Mouse (Mus musculus) lung, postnatal 25 days (tissue): ENCODE data around the gene Shank3.

ENCODE experiments used
- DNase-seq: peaks from one replicate; pipeline ENCODE4 v3.0.0; 2022; ENCODE audit warnings: low spot score

Gene Shank3

DNA sequence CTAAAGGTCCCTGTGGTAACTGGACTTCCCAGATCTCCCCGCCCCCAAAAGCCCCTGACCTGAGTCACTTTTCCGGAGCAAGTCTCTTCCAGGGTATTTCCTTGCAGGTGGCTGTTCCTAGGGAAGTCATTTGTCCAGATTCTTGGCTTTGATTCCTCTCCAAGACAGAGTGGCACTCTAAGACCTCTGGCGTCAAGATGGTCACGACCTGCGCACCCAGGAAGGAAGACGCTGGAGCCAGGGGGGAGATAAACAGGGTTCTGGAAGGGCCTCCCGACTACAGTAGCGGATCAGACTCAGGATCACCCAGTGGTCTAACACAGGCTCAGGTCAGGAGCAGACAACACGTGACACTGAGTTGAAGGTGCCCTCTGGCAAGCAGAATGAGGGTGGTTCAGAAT, 22.3 kb upstream of the Shank3 start, which contains the start of gene Arsa:
Arsa (minus strand) TSS at position 335 of the 401 bp plus-strand sequence.
- DNase-seq: peak; percentile 38

DNA sequence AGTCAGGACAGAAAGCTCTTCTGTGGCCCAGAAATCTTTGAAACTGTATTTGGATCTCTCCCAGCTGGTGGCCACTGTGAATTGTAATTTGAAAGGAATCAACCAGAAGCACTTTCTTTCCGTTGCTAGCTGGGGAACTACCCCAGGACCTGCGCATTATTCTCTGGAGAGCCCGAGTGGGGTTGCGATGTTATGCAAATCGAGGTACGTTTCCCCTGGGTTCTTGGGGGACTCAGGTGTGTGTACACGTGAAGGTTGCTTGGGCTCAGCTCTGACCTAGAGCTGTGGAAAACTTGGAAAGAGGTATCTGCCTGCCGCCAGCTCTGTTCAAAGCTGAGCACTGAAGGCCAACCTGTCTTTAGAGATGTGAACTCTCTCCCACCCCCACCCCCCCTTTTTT, 21.6 kb upstream of the Shank3 start:
- DNase-seq: no peak

DNA sequence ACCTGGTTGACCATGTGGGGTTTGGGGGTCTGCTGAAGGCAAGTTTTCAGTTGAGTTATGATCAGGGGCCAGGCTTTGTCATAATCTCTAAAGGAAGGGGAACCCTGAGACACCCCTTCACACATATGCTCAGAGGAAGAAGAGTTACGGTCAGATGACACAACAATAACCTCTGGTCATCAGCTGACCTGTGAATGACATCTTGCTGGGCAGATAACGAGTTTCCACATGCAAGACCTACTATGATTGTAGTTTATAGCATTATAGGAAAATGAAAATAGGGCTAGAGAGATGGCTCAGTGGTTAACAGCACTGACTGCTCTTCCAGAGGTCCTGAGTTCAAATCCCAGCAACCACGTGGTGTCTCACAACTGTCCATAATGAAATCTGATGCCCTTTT, 20.8 kb upstream of the Shank3 start:
- DNase-seq: no peak

DNA sequence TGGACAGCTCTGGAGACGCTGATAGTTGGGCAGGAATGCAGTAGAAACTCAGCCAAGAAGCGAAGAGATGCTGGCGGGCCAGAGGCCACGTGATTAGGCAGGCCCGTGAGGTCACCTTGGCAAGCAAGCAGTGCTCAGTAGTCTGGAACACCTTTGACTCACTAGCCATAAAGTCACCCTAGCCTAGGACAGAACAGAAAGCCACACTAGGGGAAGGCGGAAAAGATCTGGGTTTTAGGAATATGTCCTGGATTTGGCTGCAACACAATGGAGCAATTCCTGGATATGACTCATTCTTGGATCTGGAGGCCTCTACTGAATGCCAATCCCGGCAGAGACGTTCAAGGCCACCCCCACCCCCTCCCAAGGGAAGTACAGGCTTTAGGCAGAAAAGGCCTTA, 18.8 kb upstream of the Shank3 start:
- peak; percentile 70 for DNase-seq

DNA sequence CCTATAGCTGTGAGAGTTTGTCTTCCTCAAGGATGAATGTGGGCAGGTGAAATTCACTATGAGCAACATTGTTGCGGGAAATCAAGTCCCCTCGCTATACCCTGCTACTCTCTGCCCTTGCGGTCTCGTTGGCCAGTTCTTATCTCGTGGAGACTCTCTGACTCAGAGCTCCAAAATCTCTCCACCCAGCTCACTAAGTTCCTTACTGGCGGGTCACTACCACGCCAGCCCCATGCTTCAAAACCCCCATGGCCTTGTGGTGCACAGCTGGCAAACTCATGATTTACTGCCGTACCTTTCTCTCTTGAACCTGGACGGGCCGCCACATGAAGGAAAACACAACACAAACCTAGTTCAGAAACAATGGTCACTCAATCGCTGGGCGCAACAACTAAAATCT, 11.2 kb upstream of the Shank3 start:
- no peak for DNase-seq

DNA sequence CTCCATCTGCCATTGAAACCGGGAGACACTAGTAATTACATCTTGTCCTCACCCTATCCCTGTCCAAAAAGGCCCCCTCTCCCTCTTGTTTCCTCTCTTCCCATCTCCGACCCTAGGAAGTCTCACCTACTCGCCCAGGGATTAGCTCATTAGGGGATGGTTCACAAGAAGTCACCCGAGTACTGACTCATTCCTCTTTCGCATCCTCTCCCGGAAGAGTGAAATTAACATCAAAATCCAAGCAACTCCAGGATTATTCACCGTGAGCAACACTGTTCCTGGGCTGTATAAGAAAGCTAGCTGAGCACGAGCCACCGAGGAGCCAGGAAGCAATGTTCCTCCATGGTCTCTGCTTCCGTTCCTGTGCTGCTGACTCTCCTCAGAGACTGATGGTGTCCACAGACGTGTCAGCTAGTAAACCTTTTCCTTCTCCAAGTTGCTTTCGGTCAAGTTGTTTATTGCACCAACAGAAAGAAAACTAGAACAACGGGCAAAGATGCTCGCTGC, 10.8 kb upstream of the Shank3 start:
- DNase-seq: no peak

DNA sequence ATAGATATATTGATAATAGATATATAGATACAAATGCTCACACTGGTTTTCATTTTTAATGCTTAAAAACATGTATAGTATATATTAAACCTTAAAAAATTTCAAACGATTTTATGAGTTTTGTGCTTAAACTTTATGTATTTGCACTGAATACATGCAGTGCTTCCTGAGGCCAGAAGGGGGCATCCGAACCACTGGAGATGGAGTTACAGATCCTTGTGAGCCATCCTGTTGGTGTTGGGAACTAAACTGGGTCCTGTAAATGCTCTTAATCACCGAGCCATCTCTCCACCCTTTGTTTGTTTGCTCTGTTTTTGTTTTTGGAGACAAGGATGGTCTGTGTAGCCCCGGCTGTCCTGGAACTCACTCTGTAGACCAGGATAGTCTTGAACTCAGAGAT, 4.5 kb upstream of the Shank3 start:
- DNase-seq: no peak

DNA sequence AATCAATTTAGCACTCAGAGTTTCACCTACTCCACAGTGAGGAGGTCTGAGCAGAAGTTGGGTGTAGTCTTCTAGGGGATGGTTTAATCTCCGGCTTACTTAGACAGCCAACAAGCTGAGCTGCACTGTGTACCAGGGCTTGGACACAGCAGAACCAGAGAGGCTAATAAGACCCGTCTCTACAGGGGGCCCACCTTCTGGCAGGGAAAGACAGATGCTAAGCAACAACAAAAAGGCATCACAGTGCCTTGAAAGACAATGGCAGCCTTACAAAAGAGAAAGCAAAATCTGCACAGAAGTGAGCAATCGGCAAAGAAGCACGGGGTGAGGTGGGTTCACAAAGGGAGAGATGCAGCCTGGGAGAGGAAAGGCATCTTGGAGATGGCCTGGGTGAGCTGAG, 3.3 kb upstream of the Shank3 start:
- no peak for DNase-seq

DNA sequence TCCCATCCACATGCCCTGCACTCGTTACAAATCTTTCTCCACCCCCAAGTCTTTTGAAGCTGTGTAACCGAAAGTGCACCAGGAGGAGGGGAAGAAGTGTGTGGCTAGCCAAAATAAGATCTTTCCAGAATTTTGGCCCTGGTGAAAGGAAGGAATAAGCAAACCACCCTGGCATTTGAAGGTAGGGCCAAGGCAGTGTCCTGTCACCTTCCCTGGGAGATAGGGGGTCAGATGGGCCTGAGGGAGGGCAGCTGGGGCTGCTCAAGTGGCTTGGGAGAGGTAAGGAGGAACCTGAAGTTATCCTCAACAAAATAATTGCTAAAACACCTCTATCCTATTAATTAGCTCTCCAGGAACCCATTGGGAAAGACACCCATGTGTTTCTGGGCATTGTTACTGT, 2.6 kb upstream of the Shank3 start:
- no peak for DNase-seq

DNA sequence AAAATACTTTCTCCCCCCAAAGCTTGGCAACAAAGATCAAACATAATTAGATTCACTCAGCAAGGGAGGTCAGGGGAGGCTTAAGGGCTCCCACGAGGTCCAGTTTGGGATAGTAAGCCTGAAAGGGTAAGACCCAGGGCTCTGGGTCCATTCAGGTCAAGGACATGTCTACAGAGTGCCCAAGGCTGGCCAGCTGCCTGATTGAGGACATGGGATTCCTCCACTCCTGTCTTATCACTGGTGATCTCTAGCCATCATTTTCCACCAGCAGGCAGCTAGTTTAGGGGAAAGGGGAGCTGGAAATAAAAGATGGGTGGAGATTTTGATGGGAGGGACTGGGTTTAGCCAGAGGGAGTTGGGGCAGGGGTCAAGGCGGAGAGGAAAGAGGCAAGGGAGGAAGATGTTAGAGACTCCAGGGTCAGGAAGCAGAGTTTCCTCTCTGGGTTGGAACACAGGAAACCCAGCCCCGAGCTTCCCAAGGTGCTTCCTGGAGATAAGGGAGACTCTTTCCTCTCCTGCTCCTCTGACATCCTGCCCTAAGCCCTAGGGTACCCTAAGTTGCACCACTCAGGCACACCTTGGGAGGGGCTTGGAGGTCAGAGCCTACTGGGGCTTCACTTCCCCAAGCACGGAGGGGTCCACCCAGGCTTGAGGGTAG, 1.9 kb upstream of the Shank3 start:
- peak; percentile 90 for DNase-seq

DNA sequence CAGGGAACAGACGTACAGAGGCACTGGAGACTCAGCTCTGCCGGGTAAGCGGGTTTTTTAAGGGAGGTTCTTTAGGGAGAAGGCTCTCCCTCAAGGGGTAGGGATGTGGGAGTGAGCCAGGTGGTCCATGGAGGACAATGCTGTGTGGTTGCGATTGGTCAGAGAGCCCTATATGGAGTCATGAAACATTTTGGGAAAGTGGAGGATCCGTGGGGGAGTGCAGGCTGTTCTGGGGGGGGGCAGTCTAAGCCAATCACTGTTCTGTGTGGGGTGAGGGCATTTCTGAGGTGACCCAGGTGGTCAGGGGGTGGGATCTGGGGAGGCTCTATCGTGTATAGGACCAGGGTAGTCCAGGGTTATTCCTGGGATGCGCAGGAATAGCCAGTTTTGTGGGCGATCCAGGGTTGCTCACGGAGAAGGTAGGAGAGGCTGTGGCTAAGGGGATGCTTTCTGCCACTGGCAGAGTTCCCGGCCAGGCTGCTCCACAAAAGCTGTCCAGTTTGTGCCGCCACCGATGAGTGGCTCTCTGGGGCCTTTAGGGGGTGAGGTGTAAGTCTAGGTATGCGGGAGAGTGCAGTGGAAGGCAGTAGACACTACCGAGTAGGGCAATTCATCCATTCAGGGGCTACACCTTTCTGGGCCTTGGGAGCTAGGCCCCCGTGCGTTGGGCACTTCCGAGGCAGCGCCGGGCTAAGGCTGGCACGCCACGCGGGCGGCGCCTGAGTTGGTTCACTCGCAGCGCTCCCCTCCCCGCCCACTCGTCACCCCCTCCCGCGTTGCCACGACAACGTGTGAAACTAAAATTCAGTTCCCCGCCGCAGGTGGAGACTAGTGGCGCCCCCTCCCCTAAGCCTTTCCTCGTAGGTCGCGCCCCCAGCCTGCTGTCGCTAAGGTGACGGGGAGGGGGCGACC, 1.1 kb upstream of the Shank3 start:
- DNase-seq: peak; percentile 40

DNA sequence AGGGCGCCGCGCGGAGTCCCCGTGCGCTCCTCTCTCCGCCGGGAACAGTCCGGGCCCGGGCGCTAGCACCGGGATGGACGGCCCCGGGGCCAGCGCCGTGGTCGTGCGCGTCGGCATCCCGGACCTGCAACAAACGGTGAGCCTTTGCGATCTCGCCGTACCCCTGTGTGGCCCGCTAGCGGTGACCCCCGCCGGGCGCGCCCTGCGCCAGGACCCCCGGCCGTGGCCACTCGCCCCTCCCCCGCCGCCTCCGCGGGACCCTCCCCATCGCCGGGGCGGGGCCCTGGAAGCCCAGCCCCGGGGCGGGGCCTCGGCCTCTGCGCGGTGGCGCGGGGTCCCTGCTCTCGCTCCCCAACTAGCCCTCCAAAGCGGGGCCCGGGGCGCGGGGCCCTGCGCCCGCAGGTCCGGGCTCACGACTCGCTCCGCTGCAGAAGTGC, 379 bp downstream of the Shank3 start:
- DNase-seq: no peak

DNA sequence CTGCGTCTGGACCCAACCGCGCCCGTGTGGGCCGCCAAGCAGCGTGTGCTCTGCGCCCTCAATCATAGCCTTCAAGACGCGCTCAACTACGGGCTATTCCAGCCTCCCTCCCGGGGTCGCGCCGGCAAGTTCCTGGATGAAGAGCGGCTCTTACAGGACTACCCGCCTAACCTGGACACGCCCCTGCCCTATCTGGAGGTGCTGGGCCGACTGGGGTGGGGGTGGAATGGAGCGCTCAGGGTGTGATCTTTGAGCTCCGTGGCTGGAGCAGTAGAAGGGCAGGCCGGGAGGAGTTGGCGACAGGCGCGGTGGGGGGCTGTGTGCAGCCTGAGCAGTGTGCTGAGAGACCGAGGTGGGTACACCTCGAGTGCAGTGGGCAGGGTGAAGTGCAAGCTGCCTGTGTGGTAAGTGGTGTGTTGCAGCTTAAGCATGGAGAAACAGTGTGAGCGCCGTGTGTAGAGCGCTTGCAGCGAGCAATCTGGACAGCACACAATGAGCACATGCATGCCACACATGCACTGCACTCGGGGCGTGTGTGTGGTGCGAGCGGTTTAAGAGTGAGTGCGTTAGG, 883 bp downstream of the Shank3 start:
- DNase-seq: no peak

DNA sequence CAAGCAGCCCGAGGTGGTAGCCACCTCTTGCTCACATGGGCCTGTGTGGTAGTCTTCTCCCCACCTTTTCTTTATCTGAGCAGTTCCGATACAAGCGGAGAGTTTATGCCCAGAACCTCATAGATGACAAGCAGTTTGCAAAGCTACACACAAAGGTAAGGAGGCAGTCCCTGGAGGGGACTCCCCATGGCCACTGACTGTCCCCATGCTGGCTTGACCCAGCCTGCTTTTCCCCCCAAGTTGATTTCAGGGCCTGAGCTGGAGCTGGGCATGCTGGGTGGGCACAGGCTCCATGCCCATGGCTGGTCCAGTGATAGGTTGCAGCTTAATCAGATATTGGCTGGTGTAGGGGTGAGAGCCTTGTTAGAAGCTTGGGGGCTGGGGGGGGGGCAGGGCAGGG, 1.9 kb downstream of the Shank3 start:
- no peak for DNase-seq

DNA sequence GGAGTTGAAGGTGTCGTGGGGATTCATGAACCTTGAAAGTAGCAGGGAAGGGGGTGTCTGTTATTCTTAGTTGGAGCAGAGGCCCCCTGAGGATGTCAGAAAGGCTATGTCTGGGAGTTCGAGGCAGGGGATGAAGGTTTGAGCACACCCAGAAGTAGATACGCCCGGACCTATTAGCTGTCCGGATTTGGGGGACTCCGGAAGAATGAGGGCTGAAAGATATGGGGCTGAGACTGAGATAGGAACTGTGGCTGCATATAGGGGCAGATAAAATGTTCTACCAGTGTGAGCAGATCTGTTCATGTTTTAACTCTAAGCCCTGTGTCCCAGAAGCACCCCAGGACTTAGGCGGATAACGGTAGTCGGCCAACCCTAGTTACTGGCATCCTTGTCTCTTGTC, 5.4 kb downstream of the Shank3 start:
- no peak for DNase-seq

DNA sequence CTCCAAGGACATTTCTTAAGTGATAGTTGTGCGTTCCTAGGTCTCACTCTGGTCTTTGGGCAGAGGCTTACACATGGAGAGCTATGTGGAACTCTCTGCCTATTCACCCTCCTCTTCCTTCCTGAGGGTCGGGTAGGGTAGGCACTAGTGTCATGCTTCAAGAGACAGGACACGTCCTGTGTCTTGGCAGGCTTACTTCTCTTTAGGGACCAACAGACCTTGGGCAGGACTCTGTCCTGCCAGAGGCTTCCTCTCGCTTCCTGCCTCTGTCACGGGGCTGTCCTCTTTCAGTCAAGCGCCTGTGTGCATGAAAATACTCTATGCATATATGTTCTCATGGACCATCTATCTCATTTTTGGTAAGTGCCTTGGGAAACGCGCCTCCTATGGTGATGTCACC, 8.3 kb downstream of the Shank3 start:
- peak; percentile 43 for DNase-seq

DNA sequence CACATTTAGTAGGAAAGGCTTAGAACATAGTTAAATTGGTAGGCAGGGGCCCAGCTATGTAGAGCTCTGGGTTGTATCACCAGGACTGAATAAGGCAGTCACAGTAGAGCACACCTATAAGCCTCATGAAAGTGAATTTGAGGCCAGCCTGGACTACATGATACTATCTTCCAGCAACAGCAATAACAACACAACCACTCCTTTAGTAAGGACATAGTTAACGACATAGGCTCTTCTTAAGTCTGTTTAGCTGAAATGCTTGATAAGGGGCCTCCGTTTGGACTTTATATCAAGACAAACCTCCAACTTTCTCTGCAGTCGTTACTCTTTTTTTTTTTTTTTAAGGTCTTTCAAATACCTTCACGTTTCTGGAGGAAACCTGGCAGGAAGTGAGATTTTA, 13.3 kb downstream of the Shank3 start:
- DNase-seq: no peak

DNA sequence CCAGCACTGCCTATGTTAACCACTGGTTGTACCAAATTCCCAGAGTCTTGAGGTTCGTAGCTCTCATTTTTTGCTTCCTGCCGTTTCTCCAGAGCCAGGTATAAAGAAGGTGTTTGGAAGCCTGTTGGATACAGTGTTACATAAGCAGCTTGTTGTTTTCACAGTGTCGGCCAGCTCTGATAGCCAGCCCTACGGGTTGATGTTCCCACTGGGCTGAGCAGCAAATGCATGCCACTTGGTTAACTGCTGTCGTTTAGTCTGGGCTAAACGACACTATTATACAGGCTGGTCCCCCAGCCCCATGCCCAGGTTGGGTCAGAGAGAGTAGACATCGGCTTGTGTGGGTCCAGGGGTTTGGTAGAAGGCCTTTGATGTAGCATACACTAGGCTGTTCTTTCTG, 22.5 kb downstream of the Shank3 start:
- DNase-seq: no peak

DNA sequence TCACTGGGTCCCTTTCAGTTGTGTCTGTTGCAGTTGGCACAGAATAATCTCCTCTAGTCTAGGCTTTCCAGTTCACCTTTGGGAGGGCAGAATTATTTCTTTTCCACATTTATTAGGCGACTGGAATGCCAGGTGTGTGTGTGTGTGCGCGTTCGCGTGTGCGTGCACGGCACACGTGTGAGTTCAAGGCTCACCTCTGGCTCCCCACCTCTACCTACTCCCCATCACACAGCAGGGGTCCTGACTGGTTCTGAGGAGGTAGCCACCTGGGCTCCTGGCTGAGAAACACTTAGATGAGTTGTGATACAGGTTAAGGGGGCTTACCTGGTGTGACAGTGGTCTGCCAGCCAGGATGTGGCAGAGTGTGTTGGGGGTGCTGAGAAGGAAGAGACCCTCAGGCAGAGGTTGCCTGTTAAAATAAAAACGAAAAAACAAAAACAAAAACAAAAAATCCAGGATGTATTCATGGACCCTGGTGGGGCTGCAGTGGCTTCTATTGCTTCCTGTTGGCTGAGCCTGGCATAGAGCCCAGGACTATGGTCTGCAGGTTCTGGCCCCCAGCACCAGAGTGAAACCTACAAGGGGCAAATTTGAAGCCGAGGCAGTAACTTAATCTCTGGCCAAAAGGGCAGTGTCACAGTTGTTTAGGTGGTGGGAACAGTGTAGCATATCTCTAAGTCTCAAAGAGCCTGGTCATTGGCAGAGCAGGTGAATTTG, 23.3 kb downstream of the Shank3 start:
- no peak for DNase-seq

DNA sequence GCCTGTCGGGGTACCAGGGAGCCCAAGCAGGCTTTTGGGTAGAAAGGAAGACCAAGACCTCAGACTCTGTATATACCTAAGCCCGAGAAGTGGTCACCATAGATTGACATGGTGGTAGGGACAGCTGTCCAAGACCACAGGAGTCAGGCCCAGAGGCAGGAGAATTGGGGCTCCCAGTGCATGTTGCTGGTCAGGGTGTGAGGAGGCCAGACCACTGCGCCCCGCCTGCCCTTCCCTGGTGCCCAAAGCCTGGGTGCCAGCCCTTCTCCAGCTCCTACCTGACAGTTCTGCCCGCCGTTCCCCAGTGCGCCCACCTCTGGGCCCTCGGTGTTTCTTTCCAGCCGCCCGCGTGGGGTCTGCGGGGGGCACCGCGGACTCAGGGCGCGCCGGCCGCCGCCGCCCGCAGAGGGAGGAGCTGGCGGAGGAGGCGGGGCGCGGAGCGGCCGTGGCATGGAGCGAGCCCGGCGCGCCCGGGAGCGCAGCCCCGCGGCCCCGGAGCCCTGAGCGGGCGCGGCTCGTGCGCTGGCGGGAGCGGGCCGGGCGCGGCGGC, 23.9 kb downstream of the Shank3 start:
- no peak for DNase-seq

DNA sequence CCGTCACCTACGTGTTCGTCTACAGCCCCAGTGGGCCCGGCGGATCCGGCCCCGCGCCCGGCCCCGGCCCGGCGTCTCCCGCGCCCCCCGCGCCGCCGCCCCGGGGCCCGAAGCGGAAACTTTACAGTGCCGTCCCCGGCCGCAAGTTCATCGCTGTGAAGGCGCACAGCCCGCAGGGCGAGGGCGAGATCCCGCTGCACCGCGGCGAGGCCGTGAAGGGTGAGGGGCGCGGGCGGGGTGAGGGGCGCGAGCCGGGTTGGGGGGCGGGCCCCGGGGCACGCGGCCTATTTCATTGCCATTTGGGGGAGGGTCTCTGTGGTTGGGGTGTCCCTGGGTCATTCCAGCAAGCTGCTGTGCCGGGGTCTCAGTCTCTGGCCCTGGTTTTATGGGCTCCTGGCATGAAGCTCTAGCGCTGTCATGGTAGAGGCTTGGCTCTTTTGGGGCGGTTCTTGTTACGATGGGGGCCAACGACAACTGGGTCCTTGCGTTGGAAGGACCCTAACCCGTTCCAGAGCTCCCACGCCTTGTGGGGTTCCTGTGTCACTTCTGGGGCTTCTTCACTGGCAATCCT, 24.7 kb downstream of the Shank3 start:
- DNase-seq: no peak
